Mouse (Mus musculus) kidney, postnatal 10 days (tissue): ENCODE data around the gene Ddah2.
"Not testable (repeated sequence)": the region's sequence is repeated elsewhere in the genome, so short reads cannot be mapped to it uniquely, and the experiment has no call there.

Experiments used
- DNase-seq: peaks from one replicate; pipeline ENCODE4 v3.0.0; 2021; ENCODE audit warnings: mixed read lengths

Gene Ddah2

GRCm38 (mm10) chr17:35027277-35028068, 31.4 kb upstream of the Ddah2 start, which contains the start of gene Sapcd1:
Sapcd1 (minus strand) TSS chr17:35028016.
- peak; percentile 19 for DNase-seq

GRCm38 (mm10) chr17:35028315-35028714, 30.5 kb upstream of the Ddah2 start:
- DNase-seq, result no peak

- peak; percentile 37 for DNase-seq
These were observed 28.9 kb upstream of the Ddah2 start for GRCm38 (mm10) chr17:35029691-35030532.

- no peak for DNase-seq
These were observed 27.6 kb upstream of the Ddah2 start for GRCm38 (mm10) chr17:35031272-35031671.

GRCm38 (mm10) chr17:35031880-35032279, 27.0 kb upstream of the Ddah2 start:
- DNase-seq, result peak; percentile 8

- DNase-seq, result no peak
These were observed 26.4 kb upstream of the Ddah2 start for GRCm38 (mm10) chr17:35032323-35032870.

GRCm38 (mm10) chr17:35033703-35034102, 25.1 kb upstream of the Ddah2 start:
- DNase-seq, result not testable (repeated sequence)

GRCm38 (mm10) chr17:35034896-35035295, 23.9 kb upstream of the Ddah2 start:
- no peak for DNase-seq

GRCm38 (mm10) chr17:35039121-35039873, 19.5 kb upstream of the Ddah2 start:
- no peak for DNase-seq

GRCm38 (mm10) chr17:35043794-35044193, 15.0 kb upstream of the Ddah2 start:
- no peak for DNase-seq

GRCm38 (mm10) chr17:35044904-35045806, 13.7 kb upstream of the Ddah2 start:
- DNase-seq, result no peak

GRCm38 (mm10) chr17:35045807-35046680, 12.8 kb upstream of the Ddah2 start:
- no peak for DNase-seq

GRCm38 (mm10) chr17:35046681-35047455, 12.0 kb upstream of the Ddah2 start, which contains the start of gene Msh5:
Msh5 (minus strand) TSS chr17:35046745.
- DNase-seq, result peak; percentile 99

- DNase-seq, result peak; percentile 41
These were observed 11.1 kb upstream of the Ddah2 start for GRCm38 (mm10) chr17:35047688-35048087.

GRCm38 (mm10) chr17:35048149-35048931, 10.5 kb upstream of the Ddah2 start:
- peak; percentile 43 for DNase-seq

GRCm38 (mm10) chr17:35048932-35049440, 9.8 kb upstream of the Ddah2 start:
- no peak for DNase-seq

GRCm38 (mm10) chr17:35049561-35050016, 9.2 kb upstream of the Ddah2 start, which contains the start of gene Clic1:
Clic1 (plus strand) TSS chr17:35049966.
- peak; percentile 82 for DNase-seq

- peak; percentile 90 for DNase-seq
These were observed 8.6 kb upstream of the Ddah2 start for GRCm38 (mm10) chr17:35050126-35050750.
